ENCODE assay signal across 8 mouse cellular contexts in genomic region chr10:59898180-59898778, GRCm38 (mm10). TPM values are rescaled to one million over a fixed set of nuclear protein-coding genes. Genes with fewer than 3 reads are reported as not detected.
DNase-seq lines count a peak whose midpoint lies in the region; ATAC-seq and TF ChIP-seq lines count a peak whose summit lies in the region.

No protein-coding gene starts in this region.

- ATAC-seq in erythroblast, adult 5-6 weeks (replicated peaks; ENCODE audit: low FRiP score, poor library complexity, severe bottlenecking), result no peak
- ATAC-seq in limb, embryonic 13.5 days (ENCODE audit: low FRiP score, low read depth), result no peak
- no peak for ATAC-seq in stomach, postnatal 0 days (ENCODE audit: low FRiP score, low TSS enrichment)
- no peak for ATAC-seq in cerebellum, adult (ENCODE audit: insufficient number of reproducible peaks, low FRiP score, low TSS enrichment)

- peaks cover 83% of the 10 kb centered on the region for H3K4me1 ChIP-seq in erythroblast, embryonic 14.5 days (ENCODE audit: control insufficient read depth)
- H3K4me1 ChIP-seq in thymus, adult 2 months (replicated peaks; ENCODE audit: control insufficient read depth, insufficient read depth, low read length), result peaks cover 81% of the 10 kb centered on the region
- H3K4me1 ChIP-seq in limb, embryonic 13.5 days, result peaks cover 73% of the 10 kb centered on the region
- H3K4me1 ChIP-seq in stomach, postnatal 0 days (replicated peaks; ENCODE audit: control insufficient read depth, insufficient read depth), result peaks cover 17% of the 10 kb centered on the region; the same call in 1 of the 2 replicates

- H3K9ac ChIP-seq in limb, embryonic 13.5 days, result peak overlapping the region; percentile 2; the same call in 1 of the 2 replicates
- H3K9ac ChIP-seq in stomach, postnatal 0 days (ENCODE audit: low read length), result no peak overlapping the region

- no peak overlapping the region for H3K4me2 ChIP-seq in limb, embryonic 13.5 days (replicated peaks)
- H3K4me2 ChIP-seq in stomach, postnatal 0 days (replicated peaks; ENCODE audit: low read depth), result no peak overlapping the region

- peak overlapping the region; percentile 4; the same call in 1 of the 2 replicates for H3K27ac ChIP-seq in thymus, adult 2 months (ENCODE audit: control insufficient read depth, insufficient read depth, low read length)
- H3K27ac ChIP-seq in limb, embryonic 13.5 days, result peak overlapping the region; percentile 96
- peak overlapping the region; percentile 45 for H3K27ac ChIP-seq in stomach, postnatal 0 days (replicated peaks)

- TF ChIP-seq EP300 in stomach, postnatal 0 days (optimal IDR thresholded peaks at IDR 0.05), result no peak

- no peaks in the 10 kb centered on the region for H3K9me3 ChIP-seq in erythroblast, embryonic 14.5 days (ENCODE audit: control insufficient read depth, low read length)
- H3K9me3 ChIP-seq in limb, embryonic 13.5 days, result no peaks in the 10 kb centered on the region
- H3K9me3 ChIP-seq in stomach, postnatal 0 days (ENCODE audit: control insufficient read depth, low read length), result no peaks in the 10 kb centered on the region

- peaks cover 76% of the 10 kb centered on the region for H3K36me3 ChIP-seq in erythroblast, embryonic 14.5 days (ENCODE audit: control insufficient read depth)
- no peaks in the 10 kb centered on the region for H3K36me3 ChIP-seq in thymus, adult 2 months (ENCODE audit: control insufficient read depth, insufficient read depth, low read length)
- peaks cover 49% of the 10 kb centered on the region for H3K36me3 ChIP-seq in limb, embryonic 13.5 days
- peaks cover 21% of the 10 kb centered on the region for H3K36me3 ChIP-seq in stomach, postnatal 0 days (ENCODE audit: control insufficient read depth, insufficient read depth, low read length)

- WGBS in thymus, adult 2 months, result 93% methylated on average over 9 of the region's 9 CpGs
- WGBS in limb, embryonic 13.5 days, result 68% methylated on average over 9 of the region's 9 CpGs
- 75% methylated on average over 9 of the region's 9 CpGs for WGBS in stomach, postnatal 0 days

- no peak for DNase-seq in thymus, adult 2 months
- DNase-seq in thymus, postnatal 10 days (ENCODE audit: low spot score in 2 of 2), result no peak
- no peak for DNase-seq in stomach, postnatal 0 days (ENCODE audit: low spot score)
- DNase-seq in spleen, postnatal 4 days (ENCODE audit: low spot score in 2 of 2), result no peak

- H3K27me3 ChIP-seq in erythroblast, embryonic 14.5 days (ENCODE audit: control insufficient read depth), result no peaks in the 10 kb centered on the region
- H3K27me3 ChIP-seq in thymus, adult 2 months (ENCODE audit: control insufficient read depth, insufficient read depth, low read length), result no peaks in the 10 kb centered on the region
- no peaks in the 10 kb centered on the region for H3K27me3 ChIP-seq in limb, embryonic 13.5 days
- H3K27me3 ChIP-seq in stomach, postnatal 0 days (ENCODE audit: control insufficient read depth, insufficient read depth, low read length), result no peaks in the 10 kb centered on the region

- no peak for TF ChIP-seq POLR2A in thymus, adult 2 months (IDR thresholded peaks at IDR 0.05; ENCODE audit: control insufficient read depth, extremely low read depth, insufficient read depth, low read length, poor library complexity)

- H3K4me3 ChIP-seq in erythroblast, embryonic 14.5 days (replicated peaks), result peak overlapping the region; percentile 17
- H3K4me3 ChIP-seq in thymus, adult 2 months (ENCODE audit: control insufficient read depth, insufficient read depth, low read length), result no peak overlapping the region
- no peak overlapping the region for H3K4me3 ChIP-seq in limb, embryonic 13.5 days
- H3K4me3 ChIP-seq in stomach, postnatal 0 days (ENCODE audit: low read depth, low read length), result no peak overlapping the region

- no peak for TF ChIP-seq CTCF in thymus, adult 2 months (IDR thresholded peaks at IDR 0.05; ENCODE audit: borderline replicate concordance, control insufficient read depth, extremely low read depth, insufficient read depth, low read length, poor library complexity)
- no peak for TF ChIP-seq CTCF in stomach, postnatal 0 days (IDR thresholded peaks at IDR 0.05; ENCODE audit: low read depth)

RNA-seq across cellular contexts. Expression of gene Dnajb12, which starts 18.9 kb away (rescaled TPM):
- 7.9 and 8.8 TPM in 2 replicates for polyA plus RNA-seq in erythroblast, embryonic 14.5 days (2012)
- total RNA-seq in erythroblast, adult 5-6 weeks (2015; ENCODE audit: low replicate concordance), result 13.6 and 28.2 TPM in 2 replicates
- 39.8 and 43.4 TPM in 2 replicates for total RNA-seq in erythroblast, adult 5-6 weeks (2017; ENCODE audit: low replicate concordance)
- polyA plus RNA-seq in thymus, adult 2 months (2012; rRNA removed), result 44.6 and 50.4 TPM in 2 replicates
- 19.3 and 20.1 TPM in 2 replicates for polyA plus RNA-seq in limb, embryonic 13.5 days (2015; fragmentation: Nextera tagmentation; extraction: Ambion mirVana)
- polyA plus RNA-seq in stomach, postnatal 0 days (2015; fragmentation: Nextera tagmentation; extraction: Ambion mirVana), result 17.4 and 19.0 TPM in 2 replicates

RNA-seq across cellular contexts. Expression of gene Ddit4, which starts 53.4 kb away (rescaled TPM):
- 0.06 and 0.07 TPM in 2 replicates for polyA plus RNA-seq in erythroblast, embryonic 14.5 days (2012)
- 1.7 TPM in 1 of 2 replicates, not detected in the other for total RNA-seq in erythroblast, adult 5-6 weeks (2015; ENCODE audit: low replicate concordance)
- total RNA-seq in erythroblast, adult 5-6 weeks (2017; ENCODE audit: low replicate concordance), result 0.17 and 0.84 TPM in 2 replicates
- polyA plus RNA-seq in thymus, adult 2 months (2012; rRNA removed), result 157 and 190 TPM in 2 replicates
- 75.9 and 77.0 TPM in 2 replicates for polyA plus RNA-seq in limb, embryonic 13.5 days (2015; fragmentation: Nextera tagmentation; extraction: Ambion mirVana)
- polyA plus RNA-seq in stomach, postnatal 0 days (2015; fragmentation: Nextera tagmentation; extraction: Ambion mirVana), result 12.4 and 17.3 TPM in 2 replicates

Comparison
In these comparisons a context has a peak if more than half of its experiments do, and no peak if none do; other contexts are left out.
1. H3K27ac ChIP-seq: peak in every context shown above with its lines; median percentile 96 in limb, embryonic 13.5 days; 45 in stomach, postnatal 0 days; 4 in thymus, adult 2 months.
2. RNA of gene Ddit4, which starts 53.4 kb away (polyA plus RNA-seq): 157 to 190 TPM in thymus, adult 2 months, 75.9 to 77.0 TPM in limb, embryonic 13.5 days and 12.4 to 17.3 TPM in stomach, postnatal 0 days; 0.06 to 0.07 TPM in erythroblast, embryonic 14.5 days; every median in the first group is over 10 times any median in the second.